Mouse (Mus musculus): Measurements from ENCODE around the gene Polr1b. TPM values are rescaled to one million over a fixed set of nuclear protein-coding genes. Genes with fewer than 3 reads are reported as not detected.
A peak's percentile ranks its signal among the peaks of the same experiment; 100 is the strongest.

The Polr1b gene
- polyA plus RNA-seq, 1 experiment from 2014 or later: 52.7 TPM

GRCm38 (mm10) chr2:129129987-129130545, 29.3 kb downstream of the Polr1b start:
- Histone ChIP-seq H3K27ac (ENCODE audit: low read depth, low read length) (peak overlapping the region; percentile 86), H3K9ac (ENCODE audit: low read depth, low read length) (peak overlapping the region; percentile 74), H3K27me3 (replicated peaks; ENCODE audit: control insufficient read depth, insufficient read depth, low read length) (no peaks in the 10 kb centered on the region), H3K4me1 (replicated peaks; ENCODE audit: control insufficient read depth, insufficient read depth, low read length) (peaks cover 7% of the 10 kb centered on the region), H3K36me3 (ENCODE audit: control insufficient read depth, insufficient read depth, low read length) (peaks cover 42% of the 10 kb centered on the region), H3K4me2 (peak overlapping the region; percentile 94), H3K4me3 (ENCODE audit: low read depth, low read length) (peak overlapping the region; percentile 64), H3K9me3 (ENCODE audit: control insufficient read depth, low read length) (peaks cover 5% of the 10 kb centered on the region; the same call in 1 of the 2 replicates)
- 35% methylated on average over 18 of the region's 18 CpGs for WGBS
- DNase-seq (ENCODE audit: low spot score): no peak
- ATAC-seq (replicated peaks; ENCODE audit: low FRiP score): peak; percentile 44

- Histone ChIP-seq H3K36me3 (ENCODE audit: control insufficient read depth, insufficient read depth, low read length) (peaks cover 36% of the 10 kb centered on the region), H3K4me2 (peak overlapping the region; percentile 94), H3K27ac (ENCODE audit: low read depth, low read length) (no peak overlapping the region), H3K27me3 (replicated peaks; ENCODE audit: control insufficient read depth, insufficient read depth, low read length) (no peaks in the 10 kb centered on the region), H3K9me3 (ENCODE audit: control insufficient read depth, low read length) (peaks cover 5% of the 10 kb centered on the region; the same call in 1 of the 2 replicates), H3K4me3 (ENCODE audit: low read depth, low read length) (peak overlapping the region; percentile 64), H3K9ac (ENCODE audit: low read depth, low read length) (no peak overlapping the region), H3K4me1 (replicated peaks; ENCODE audit: control insufficient read depth, insufficient read depth, low read length) (peaks cover 7% of the 10 kb centered on the region)
- ATAC-seq (replicated peaks; ENCODE audit: low FRiP score) (no peak), DNase-seq (ENCODE audit: low spot score) (no peak)
- WGBS: 95% methylated on average over 2 of the region's 2 CpGs
These were observed 30.0 kb downstream of the Polr1b start for GRCm38 (mm10) chr2:129130776-129131175.

GRCm38 (mm10) chr2:129132231-129132630, 31.4 kb downstream of the Polr1b start:
- no peak overlapping the region for H3K9ac ChIP-seq (ENCODE audit: low read depth, low read length)
- H3K4me3 ChIP-seq (ENCODE audit: low read depth, low read length): no peak overlapping the region
- H3K4me2 ChIP-seq: no peak overlapping the region
- ATAC-seq (replicated peaks; ENCODE audit: low FRiP score) (no peak), DNase-seq (ENCODE audit: low spot score) (no peak)
- no peak overlapping the region for H3K27ac ChIP-seq (ENCODE audit: low read depth, low read length)
- H3K9me3 ChIP-seq (ENCODE audit: control insufficient read depth, low read length): peaks cover 5% of the 10 kb centered on the region; the same call in 1 of the 2 replicates
- H3K4me1 ChIP-seq (replicated peaks; ENCODE audit: control insufficient read depth, insufficient read depth, low read length): peaks cover 7% of the 10 kb centered on the region
- 91% methylated on average over 7 of the region's 7 CpGs for WGBS
- H3K36me3 ChIP-seq (ENCODE audit: control insufficient read depth, insufficient read depth, low read length): peaks cover 26% of the 10 kb centered on the region
- H3K27me3 ChIP-seq (replicated peaks; ENCODE audit: control insufficient read depth, insufficient read depth, low read length): no peaks in the 10 kb centered on the region

GRCm38 (mm10) chr2:129133006-129133805, 32.4 kb downstream of the Polr1b start:
- ATAC-seq (replicated peaks; ENCODE audit: low FRiP score) (no peak), DNase-seq (ENCODE audit: low spot score) (no peak)
- 96% methylated on average over 14 of the region's 14 CpGs for WGBS
- Histone ChIP-seq H3K36me3 (ENCODE audit: control insufficient read depth, insufficient read depth, low read length) (peaks cover 20% of the 10 kb centered on the region), H3K9ac (ENCODE audit: low read depth, low read length) (no peak overlapping the region), H3K9me3 (ENCODE audit: control insufficient read depth, low read length) (peaks cover 5% of the 10 kb centered on the region; the same call in 1 of the 2 replicates), H3K4me1 (replicated peaks; ENCODE audit: control insufficient read depth, insufficient read depth, low read length) (peaks cover 7% of the 10 kb centered on the region), H3K4me2 (no peak overlapping the region), H3K4me3 (ENCODE audit: low read depth, low read length) (no peak overlapping the region), H3K27me3 (replicated peaks; ENCODE audit: control insufficient read depth, insufficient read depth, low read length) (no peaks in the 10 kb centered on the region), H3K27ac (ENCODE audit: low read depth, low read length) (no peak overlapping the region)

- no peaks in the 10 kb centered on the region for H3K27me3 ChIP-seq (replicated peaks; ENCODE audit: control insufficient read depth, insufficient read depth, low read length)
- H3K36me3 ChIP-seq (ENCODE audit: control insufficient read depth, insufficient read depth, low read length): no peaks in the 10 kb centered on the region
- H3K9me3 ChIP-seq (ENCODE audit: control insufficient read depth, low read length): no peaks in the 10 kb centered on the region
- ATAC-seq (replicated peaks; ENCODE audit: low FRiP score) (no peak), DNase-seq (ENCODE audit: low spot score) (no peak)
- H3K9ac ChIP-seq (ENCODE audit: low read depth, low read length): no peak overlapping the region
- H3K27ac ChIP-seq (ENCODE audit: low read depth, low read length): no peak overlapping the region
- no peak overlapping the region for H3K4me3 ChIP-seq (ENCODE audit: low read depth, low read length)
- no peak overlapping the region for H3K4me2 ChIP-seq
- H3K4me1 ChIP-seq (replicated peaks; ENCODE audit: control insufficient read depth, insufficient read depth, low read length): no peaks in the 10 kb centered on the region
- 86% methylated on average over 10 of the region's 10 CpGs for WGBS
These were observed 39.1 kb downstream of the Polr1b start for GRCm38 (mm10) chr2:129139906-129140305.

- WGBS: 70% methylated on average over 2 of the region's 2 CpGs
- no peak for DNase-seq (ENCODE audit: low spot score)
These were observed 48.0 kb downstream of the Polr1b start for GRCm38 (mm10) chr2:129148836-129149235.

GRCm38 (mm10) chr2:129150386-129150785, 49.6 kb downstream of the Polr1b start:
- Histone ChIP-seq H3K4me3 (ENCODE audit: low read depth, low read length) (no peak overlapping the region), H3K9ac (ENCODE audit: low read depth, low read length) (no peak overlapping the region), H3K9me3 (ENCODE audit: control insufficient read depth, low read length) (no peaks in the 10 kb centered on the region), H3K27me3 (replicated peaks; ENCODE audit: control insufficient read depth, insufficient read depth, low read length) (no peaks in the 10 kb centered on the region), H3K36me3 (ENCODE audit: control insufficient read depth, insufficient read depth, low read length) (no peaks in the 10 kb centered on the region), H3K4me2 (no peak overlapping the region), H3K27ac (ENCODE audit: low read depth, low read length) (no peak overlapping the region), H3K4me1 (replicated peaks; ENCODE audit: control insufficient read depth, insufficient read depth, low read length) (no peaks in the 10 kb centered on the region)
- ATAC-seq (replicated peaks; ENCODE audit: low FRiP score) (no peak), DNase-seq (ENCODE audit: low spot score) (no peak)
- WGBS: 80% methylated on average over 5 of the region's 5 CpGs

More at GRCm38 (mm10) chr2:129148836-129149235, 48.0 kb downstream of the Polr1b start:
- Histone ChIP-seq H3K9ac (ENCODE audit: low read depth, low read length) (no peak overlapping the region), H3K36me3 (ENCODE audit: control insufficient read depth, insufficient read depth, low read length) (no peaks in the 10 kb centered on the region), H3K27me3 (replicated peaks; ENCODE audit: control insufficient read depth, insufficient read depth, low read length) (no peaks in the 10 kb centered on the region), H3K4me3 (ENCODE audit: low read depth, low read length) (no peak overlapping the region), H3K4me2 (no peak overlapping the region), H3K9me3 (ENCODE audit: control insufficient read depth, low read length) (no peaks in the 10 kb centered on the region), H3K4me1 (replicated peaks; ENCODE audit: control insufficient read depth, insufficient read depth, low read length) (no peaks in the 10 kb centered on the region), H3K27ac (ENCODE audit: low read depth, low read length) (no peak overlapping the region)
- no peak for ATAC-seq (replicated peaks; ENCODE audit: low FRiP score)

- 76% methylated on average over 9 of the region's 9 CpGs for WGBS
These were observed 50.3 kb downstream of the Polr1b start for GRCm38 (mm10) chr2:129151111-129151510.

More at GRCm38 (mm10) chr2:129151111-129151510, 50.3 kb downstream of the Polr1b start:
- no peak for DNase-seq (ENCODE audit: low spot score)
- H3K4me2 ChIP-seq: no peak overlapping the region
- no peaks in the 10 kb centered on the region for H3K36me3 ChIP-seq (ENCODE audit: control insufficient read depth, insufficient read depth, low read length)
- H3K4me1 ChIP-seq (replicated peaks; ENCODE audit: control insufficient read depth, insufficient read depth, low read length): no peaks in the 10 kb centered on the region
- no peaks in the 10 kb centered on the region for H3K9me3 ChIP-seq (ENCODE audit: control insufficient read depth, low read length)
- H3K27ac ChIP-seq (ENCODE audit: low read depth, low read length): no peak overlapping the region
- no peak overlapping the region for H3K9ac ChIP-seq (ENCODE audit: low read depth, low read length)
- H3K27me3 ChIP-seq (replicated peaks; ENCODE audit: control insufficient read depth, insufficient read depth, low read length): no peaks in the 10 kb centered on the region
- no peak overlapping the region for H3K4me3 ChIP-seq (ENCODE audit: low read depth, low read length)
- no peak for ATAC-seq (replicated peaks; ENCODE audit: low FRiP score)

Measured in liver, embryonic 11.5 days (tissue).